Mouse (Mus musculus) lung, postnatal 10 days (tissue): ENCODE results near the gene Il10rb.
A peak's percentile ranks its signal among the peaks of the same experiment; 100 is the strongest.
"Not testable (repeated sequence)": the region's sequence is repeated elsewhere in the genome, so short reads cannot be mapped to it uniquely, and the experiment has no call there.

Experiments used
- DNase-seq: peaks from one replicate; pipeline ENCODE4 v3.0.0; 2021

Gene Il10rb

GRCm38 (mm10) chr16:91418531-91418930 is 12.6 kb downstream of the Il10rb start:
- DNase-seq = no peak

GRCm38 (mm10) chr16:91425816-91426215 is 19.9 kb downstream of the Il10rb start:
- DNase-seq = no peak

GRCm38 (mm10) chr16:91426586-91426985 is 20.6 kb downstream of the Il10rb start:
- DNase-seq = no peak

- DNase-seq = no peak
Measured at GRCm38 (mm10) chr16:91427461-91427860, 21.5 kb downstream of the Il10rb start.

- DNase-seq = no peak
Measured at GRCm38 (mm10) chr16:91428259-91428865, 22.4 kb downstream of the Il10rb start.

- no peak for DNase-seq
Measured at GRCm38 (mm10) chr16:91432720-91433328, 26.9 kb downstream of the Il10rb start.

- no peak for DNase-seq
Measured at GRCm38 (mm10) chr16:91433329-91433933, 27.5 kb downstream of the Il10rb start.

GRCm38 (mm10) chr16:91434119-91434518 is 28.2 kb downstream of the Il10rb start:
- no peak for DNase-seq

- DNase-seq = no peak
Measured at GRCm38 (mm10) chr16:91438081-91438480, 32.1 kb downstream of the Il10rb start.

GRCm38 (mm10) chr16:91438599-91438998 is 32.6 kb downstream of the Il10rb start:
- DNase-seq = not testable (repeated sequence)

GRCm38 (mm10) chr16:91441366-91441765 is 35.4 kb downstream of the Il10rb start:
- DNase-seq = peak; percentile 77

- DNase-seq = no peak
Measured at GRCm38 (mm10) chr16:91441811-91442240, 35.9 kb downstream of the Il10rb start.

- no peak for DNase-seq
Measured at GRCm38 (mm10) chr16:91442446-91442845, 36.5 kb downstream of the Il10rb start.

GRCm38 (mm10) chr16:91443211-91443611 is 37.2 kb downstream of the Il10rb start:
- DNase-seq = no peak

- no peak for DNase-seq
Measured at GRCm38 (mm10) chr16:91444847-91445246, 38.9 kb downstream of the Il10rb start.

GRCm38 (mm10) chr16:91445566-91445965 is 39.6 kb downstream of the Il10rb start:
- DNase-seq = no peak

- no peak for DNase-seq
Measured at GRCm38 (mm10) chr16:91446778-91447511, 41.0 kb downstream of the Il10rb start.

- peak; percentile 47 for DNase-seq
Measured at GRCm38 (mm10) chr16:91447512-91447900, 41.5 kb downstream of the Il10rb start.

- DNase-seq = no peak
Measured at GRCm38 (mm10) chr16:91448088-91448487, 42.1 kb downstream of the Il10rb start.

GRCm38 (mm10) chr16:91448895-91449294 is 42.9 kb downstream of the Il10rb start:
- DNase-seq = no peak

- DNase-seq = no peak
Measured at GRCm38 (mm10) chr16:91450137-91451064, 44.4 kb downstream of the Il10rb start.

GRCm38 (mm10) chr16:91451949-91452348 is 46.0 kb downstream of the Il10rb start:
- DNase-seq = no peak
